Mouse (Mus musculus) forelimb bud, embryonic 11.5 days (tissue): ENCODE measurements around the gene Amz1.

Experiments
- DNase-seq: peaks from one replicate; pipeline ENCODE4 v3.0.0-alpha.2; 2012; ENCODE audit warnings: low read depth, low spot score

The Amz1 gene

DNA sequence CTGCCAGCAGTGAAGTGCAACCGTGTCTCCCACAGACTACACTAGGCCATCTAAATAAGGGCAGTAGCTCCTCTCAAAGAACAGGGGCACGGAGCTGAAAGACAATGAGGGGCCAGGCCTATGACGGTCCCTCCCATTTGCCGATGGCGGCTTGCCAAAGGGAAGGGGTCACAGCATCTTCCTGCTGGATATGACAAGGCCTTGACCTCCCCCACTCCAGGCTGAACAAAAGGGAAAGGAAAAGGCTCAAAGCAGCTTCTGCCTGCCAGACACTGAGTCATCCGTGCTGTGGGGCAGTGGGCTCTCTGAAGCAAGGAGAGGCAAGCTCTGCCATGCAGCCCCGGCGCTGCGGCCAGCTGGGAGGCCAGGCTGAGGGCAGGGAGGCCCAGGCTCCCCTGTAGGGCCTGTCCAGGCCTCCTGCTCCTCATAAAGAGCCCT is 43.8 kb downstream of the Amz1 start:
- peak; percentile 18 for DNase-seq

DNA sequence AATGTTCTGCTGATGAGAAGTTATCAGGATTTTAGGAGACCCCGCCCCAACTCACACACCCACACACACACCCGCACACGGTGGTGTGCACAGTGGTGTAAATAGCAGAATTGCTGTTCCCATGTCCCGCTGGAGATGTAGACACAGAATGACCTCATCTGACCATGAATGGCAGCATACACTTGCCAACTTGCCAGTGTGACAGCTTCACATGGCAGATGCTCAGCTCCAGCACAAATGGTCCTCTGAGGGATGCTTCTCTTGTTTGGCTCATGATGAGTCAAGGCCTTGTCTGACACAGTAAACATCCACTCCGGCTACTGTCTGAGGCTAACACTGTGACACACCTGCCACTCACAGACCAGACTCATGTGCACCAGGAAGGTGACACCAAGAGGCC is 44.4 kb downstream of the Amz1 start:
- DNase-seq: no peak

- no peak for DNase-seq
These were observed 47.7 kb downstream of the Amz1 start for GRCm38 (mm10) chr5:140771612-140772011.

GRCm38 (mm10) chr5:140772158-140772557 is 48.2 kb downstream of the Amz1 start:
- DNase-seq: no peak

DNA sequence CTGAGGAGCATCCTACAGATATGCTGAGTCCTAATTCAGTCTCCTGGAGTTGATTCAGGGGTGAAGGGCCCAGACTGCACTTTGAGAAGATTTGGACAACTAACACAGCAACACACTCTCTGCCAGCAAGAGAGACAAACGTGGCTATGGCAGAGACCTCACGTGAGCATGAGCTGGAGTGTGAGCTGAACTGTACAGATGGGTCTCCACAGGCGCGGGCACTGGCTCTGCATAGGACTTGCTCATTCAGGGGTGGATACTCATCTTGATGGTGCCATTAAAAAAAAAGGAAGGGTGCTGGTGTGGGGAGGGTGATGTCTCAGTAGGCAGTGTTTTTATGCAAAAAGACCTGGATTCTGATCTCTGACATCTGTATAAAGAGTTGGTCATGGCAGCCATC is 51.2 kb downstream of the Amz1 start:
- DNase-seq: no peak

DNA sequence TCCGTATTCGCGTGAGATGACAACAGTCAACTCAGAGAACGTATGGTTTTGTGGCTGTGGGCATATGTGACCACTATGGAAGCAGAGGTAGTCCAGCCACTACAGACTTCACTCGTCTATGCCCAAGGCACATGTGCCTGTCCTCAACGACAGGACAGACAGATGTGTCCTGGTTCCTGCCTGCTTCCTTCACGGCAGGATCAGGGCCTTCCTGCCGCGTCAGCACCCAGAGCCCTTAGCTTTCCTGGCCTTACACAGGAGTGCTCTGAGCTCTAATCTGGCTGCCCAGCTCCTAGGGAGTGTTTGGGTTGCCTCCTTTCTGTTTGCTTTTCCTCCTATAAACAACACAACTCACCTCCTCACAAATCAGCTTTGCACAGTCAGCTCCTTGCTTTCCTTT is 53.0 kb downstream of the Amz1 start:
- DNase-seq: no peak

GRCm38 (mm10) chr5:140781122-140781521 is 57.2 kb downstream of the Amz1 start:
- DNase-seq: no peak

DNA sequence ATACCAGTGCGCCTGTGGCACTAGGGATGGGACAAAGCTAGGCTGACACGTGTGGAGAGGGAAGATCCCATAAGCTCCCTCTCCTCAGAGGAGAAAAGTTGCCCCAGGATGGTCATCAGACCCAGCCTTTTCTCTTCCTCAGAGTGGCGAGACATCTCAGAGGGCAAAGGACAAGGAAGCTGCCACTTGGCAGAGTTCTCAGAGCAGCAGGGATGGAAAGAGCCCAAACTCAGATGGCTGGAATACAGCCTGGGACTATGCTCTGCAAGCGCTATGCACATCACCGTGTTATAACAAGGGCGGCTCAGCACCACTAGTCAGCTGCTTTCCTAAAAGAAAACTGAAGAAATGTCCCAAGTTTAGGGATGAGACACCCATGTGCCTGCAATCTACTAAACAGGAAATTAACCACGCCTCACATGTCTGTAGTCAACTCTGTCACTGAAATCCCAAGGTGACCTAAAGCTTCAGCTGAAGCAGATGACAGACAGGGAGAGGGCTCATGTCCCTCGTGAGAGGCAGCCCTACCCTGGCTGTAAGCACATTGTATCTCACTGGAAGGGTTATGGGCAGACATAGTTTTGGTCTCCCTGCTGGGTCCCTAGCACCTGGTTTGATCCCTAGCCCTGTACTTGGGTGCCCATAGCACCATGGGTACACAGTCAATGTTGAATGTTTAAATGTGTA is 58.1 kb downstream of the Amz1 start:
- no peak for DNase-seq

- no peak for DNase-seq
These were observed 59.6 kb downstream of the Amz1 start for GRCm38 (mm10) chr5:140783577-140783976.

GRCm38 (mm10) chr5:140784288-140784687 is 60.4 kb downstream of the Amz1 start:
- no peak for DNase-seq

DNA sequence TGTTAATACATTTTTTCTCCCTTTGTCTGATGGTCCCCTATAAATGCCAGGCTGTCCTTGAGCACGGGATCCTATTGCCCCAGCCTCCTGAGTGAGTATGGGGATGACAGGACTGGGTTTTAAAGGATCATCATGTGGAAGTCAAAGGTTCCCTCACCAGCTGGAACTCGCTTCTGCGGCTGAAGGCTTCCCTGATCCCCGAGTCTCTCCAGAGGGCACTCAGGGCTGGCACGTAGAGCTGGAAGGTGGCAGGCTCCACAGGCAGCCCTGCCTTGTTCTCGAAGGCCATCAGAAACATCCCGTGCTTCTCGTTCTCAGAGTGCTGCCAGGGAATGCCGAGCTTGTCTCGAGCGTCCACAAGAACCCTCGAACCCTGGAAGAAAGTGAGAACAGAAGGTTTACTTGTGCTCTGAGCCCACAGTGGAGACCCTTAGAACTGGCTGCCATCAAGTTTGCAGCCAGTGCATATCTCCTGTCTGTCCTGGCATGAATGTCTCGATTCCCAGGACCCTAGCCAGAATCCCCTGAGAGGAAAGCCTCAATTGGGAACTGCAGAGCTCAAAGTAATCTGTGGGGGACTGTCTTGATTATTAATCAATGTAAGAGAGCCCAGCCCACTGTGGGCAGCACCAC is 61.4 kb downstream of the Amz1 start:
- no peak for DNase-seq

DNA sequence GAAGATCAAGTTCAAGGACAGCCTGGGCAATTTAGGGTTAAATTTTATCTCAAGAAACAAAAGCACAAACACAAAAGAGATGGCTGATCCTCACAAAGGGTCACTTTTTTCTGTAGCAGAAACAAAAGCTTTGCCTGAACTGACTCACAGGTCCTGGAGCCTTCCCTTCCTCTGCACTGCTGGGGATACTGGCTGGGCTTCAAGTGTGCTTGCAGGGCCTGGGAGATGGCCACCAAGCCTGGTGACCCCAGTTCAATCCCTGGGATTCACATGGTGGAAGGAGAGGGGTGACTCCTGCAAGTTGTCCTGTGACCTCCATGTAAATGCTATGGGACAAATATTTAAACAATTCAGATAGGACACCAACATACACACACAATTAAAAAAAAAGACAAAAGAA is 65.6 kb downstream of the Amz1 start:
- no peak for DNase-seq

- DNase-seq: no peak
These were observed 66.5 kb downstream of the Amz1 start for GRCm38 (mm10) chr5:140790392-140790791.

- no peak for DNase-seq
These were observed 67.3 kb downstream of the Amz1 start for GRCm38 (mm10) chr5:140790937-140791877.

DNA sequence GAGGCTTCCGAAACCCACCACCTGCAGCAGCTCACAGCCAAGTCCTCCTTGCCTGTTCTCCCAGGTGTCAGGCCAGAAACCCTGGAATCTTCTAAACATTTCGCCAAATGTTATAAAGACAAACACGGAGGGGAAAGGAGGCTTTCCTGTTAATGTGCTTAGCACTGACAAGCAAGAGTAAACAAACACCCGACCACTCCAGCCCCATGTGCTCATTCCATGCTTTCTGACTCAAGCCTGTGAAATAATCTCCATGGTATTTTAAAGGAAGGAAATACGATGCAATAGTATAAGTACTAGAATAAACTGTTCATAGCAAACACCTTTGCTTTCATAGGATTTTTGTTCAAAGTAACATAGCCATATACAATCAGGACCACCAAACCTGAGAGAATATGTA is 68.3 kb downstream of the Amz1 start:
- no peak for DNase-seq

- DNase-seq: no peak
These were observed 70.8 kb downstream of the Amz1 start for GRCm38 (mm10) chr5:140794753-140795152.

DNA sequence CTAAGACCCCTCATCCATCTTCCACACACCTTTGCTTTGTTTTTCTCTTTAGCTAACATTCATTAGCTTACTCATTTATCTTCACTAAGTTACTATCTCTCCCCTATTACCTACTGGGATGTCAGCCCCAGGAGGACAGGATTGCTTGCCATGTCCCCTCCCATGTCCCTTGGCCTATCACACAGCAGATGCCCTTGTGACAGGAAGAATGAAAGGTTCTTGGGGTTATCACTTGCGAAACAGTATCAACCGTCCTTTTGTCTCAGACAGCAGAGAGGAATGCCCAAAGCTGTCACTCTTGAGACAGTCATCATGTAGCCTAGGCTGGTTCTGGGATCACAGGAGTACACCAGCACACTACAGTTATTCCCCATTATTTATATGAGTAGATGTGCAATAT is 71.2 kb downstream of the Amz1 start:
- DNase-seq: no peak

DNA sequence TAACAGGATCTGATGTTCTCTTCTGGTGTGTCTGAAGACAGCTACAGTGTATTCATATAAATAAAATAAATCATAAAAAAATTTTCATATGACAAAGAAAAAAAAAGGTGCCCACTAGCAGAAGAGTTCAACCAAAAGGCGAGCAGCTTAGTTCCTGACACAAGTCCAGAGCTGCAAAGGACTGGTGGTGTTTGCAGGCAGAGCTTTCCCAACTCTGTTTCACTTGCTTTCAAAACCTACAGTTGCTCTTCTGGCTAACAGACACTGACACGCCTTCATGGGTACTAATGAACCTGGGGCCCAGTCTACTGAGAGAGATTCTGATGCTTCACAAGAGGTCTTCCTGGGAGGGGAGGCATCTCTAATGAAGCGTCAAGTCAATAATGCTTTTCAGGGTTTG is 72.1 kb downstream of the Amz1 start:
- DNase-seq: no peak

- no peak for DNase-seq
These were observed 74.2 kb downstream of the Amz1 start for GRCm38 (mm10) chr5:140798158-140798557.

- no peak for DNase-seq
These were observed 74.8 kb downstream of the Amz1 start for GRCm38 (mm10) chr5:140798775-140799174.

DNA sequence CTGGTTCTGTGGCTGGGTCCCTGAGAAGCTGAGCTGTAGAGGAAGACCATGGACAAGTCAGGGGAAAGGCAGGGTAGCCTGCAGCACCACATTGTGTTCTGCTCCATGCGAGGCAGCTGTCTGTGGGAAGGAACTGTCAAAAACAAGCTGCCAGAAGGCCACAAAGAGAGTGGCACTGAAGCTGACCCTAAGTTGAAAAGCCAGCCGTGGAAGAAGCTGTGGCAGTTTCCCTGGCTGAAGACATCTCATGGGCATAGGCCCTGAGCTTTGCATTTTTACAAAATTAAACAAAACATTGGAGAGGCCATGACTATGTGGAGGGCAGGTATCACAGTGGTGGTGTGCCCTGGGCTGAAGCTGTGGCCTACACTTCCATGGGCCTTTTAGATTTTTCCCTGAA is 75.3 kb downstream of the Amz1 start:
- DNase-seq: no peak

DNA sequence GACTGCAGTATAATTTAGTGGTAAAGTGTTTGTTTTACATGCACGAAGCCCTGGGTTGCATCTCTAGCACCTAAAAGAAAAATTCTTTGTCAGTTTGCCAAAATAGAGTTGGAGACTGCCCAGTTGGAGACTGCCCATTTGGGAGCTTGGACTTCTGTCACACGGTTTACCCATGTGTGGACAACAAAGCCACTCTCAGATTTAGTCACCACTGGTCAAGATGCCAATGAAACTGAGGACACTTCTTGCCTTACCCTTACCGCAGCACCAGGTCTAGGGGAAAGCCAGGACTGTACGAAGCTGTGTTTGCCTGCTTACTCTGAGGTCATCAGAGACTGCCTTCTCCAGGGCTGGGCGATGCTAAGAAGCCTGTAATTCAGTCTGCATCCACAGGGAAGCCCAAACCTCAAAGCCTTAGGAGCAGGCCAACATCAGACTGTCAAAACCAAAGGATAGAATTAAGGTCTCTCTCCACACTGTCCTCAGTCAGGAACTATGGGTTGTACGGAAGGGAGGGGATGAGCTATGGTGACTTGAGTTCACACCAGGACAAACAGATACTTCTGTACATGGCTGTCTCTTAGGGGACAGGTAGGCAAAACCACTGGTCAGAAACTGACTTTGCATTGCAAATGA is 76.5 kb downstream of the Amz1 start:
- no peak for DNase-seq
